Mouse (Mus musculus) erythroblast, embryonic 14.5 days (primary cell): ENCODE measurements around the gene Phc3. TPM values are rescaled to one million over a fixed set of nuclear protein-coding genes. Genes with fewer than 3 reads are reported as not detected.

Source experiments
- H3K27me3 ChIP-seq: 2 replicates; pipeline ENCODE4 v1.6.1; 2012; ENCODE audit warnings: inconsistent platforms; ENCODE audit not compliant: control insufficient read depth
- H3K36me3 ChIP-seq: 2 replicates; pipeline ENCODE4 v1.6.1; 2012; ENCODE audit warnings: mild to moderate bottlenecking, inconsistent platforms; ENCODE audit not compliant: control insufficient read depth
- H3K4me1 ChIP-seq: 2 replicates; pipeline ENCODE4 v1.6.1; 2012; ENCODE audit warnings: inconsistent platforms; ENCODE audit not compliant: control insufficient read depth
- H3K4me3 ChIP-seq: replicated peaks from 2 replicates; pipeline ENCODE3; 2012; ENCODE audit warnings: moderate library complexity, mild to moderate bottlenecking, inconsistent platforms
- H3K9me3 ChIP-seq: 2 replicates; pipeline ENCODE4 v1.6.1; 2012; ENCODE audit warnings: low read length, inconsistent platforms, mixed read lengths; ENCODE audit not compliant: control insufficient read depth
- GATA1 ChIP-seq: IDR thresholded peaks from 2 replicates; pipeline ENCODE4 v1.6.1; 2012; ENCODE audit warnings: low read length, inconsistent platforms, mixed read lengths
- TAL1 ChIP-seq: IDR thresholded peaks from 3 replicates; pipeline ENCODE4 v1.6.1; 2012; ENCODE audit warnings: low read length, inconsistent platforms, mixed read lengths
- polyA plus RNA-seq: library from polyadenylated mRNA; stranded (reverse); fragments of >175 nt; gene quantifications from 2 replicates; pipeline ENCODE4 v1.2.3, GENCODE M21; 2012

The Phc3 gene
- polyA plus RNA-seq: 0.08 and 0.09 TPM in 2 replicates

DNA sequence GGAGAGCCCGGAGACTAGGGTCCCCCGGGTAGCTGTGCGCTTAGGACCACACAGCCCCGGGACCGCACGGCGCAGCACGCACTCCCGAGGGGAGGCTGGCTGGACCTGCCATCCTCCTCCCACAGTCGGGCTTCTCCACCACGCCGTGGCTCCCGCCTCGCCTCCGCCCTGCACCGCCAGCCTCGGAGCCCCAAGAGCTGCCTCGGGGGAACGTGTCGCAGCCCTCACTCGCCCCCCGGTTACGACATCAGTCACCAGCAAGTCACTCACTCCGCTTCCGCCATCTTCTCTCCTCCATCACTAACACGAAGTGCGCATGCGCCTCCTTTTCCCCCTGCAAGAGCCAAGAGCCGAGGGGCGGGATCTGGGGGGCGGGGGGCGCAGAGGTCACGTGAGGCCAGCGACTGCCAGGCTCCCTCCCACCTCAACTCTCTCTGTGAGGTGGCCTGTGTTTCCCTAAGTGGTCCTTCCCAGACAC lies at the start of gene Phc3:
Phc3 (minus strand) TSS at position 312 of the 478 bp plus-strand sequence.
- Histone ChIP-seq H3K27me3 (peaks cover 3% of the 10 kb centered on the region), H3K4me3 (peak within 1 kb of the TSS; percentile 99), H3K36me3 (peaks cover 23% of the 10 kb centered on the region), H3K9me3 (no peaks in the 10 kb centered on the region), H3K4me1 (peaks cover 26% of the 10 kb centered on the region)
- TF ChIP-seq GATA1: no peak
- no peak for TF ChIP-seq TAL1

DNA sequence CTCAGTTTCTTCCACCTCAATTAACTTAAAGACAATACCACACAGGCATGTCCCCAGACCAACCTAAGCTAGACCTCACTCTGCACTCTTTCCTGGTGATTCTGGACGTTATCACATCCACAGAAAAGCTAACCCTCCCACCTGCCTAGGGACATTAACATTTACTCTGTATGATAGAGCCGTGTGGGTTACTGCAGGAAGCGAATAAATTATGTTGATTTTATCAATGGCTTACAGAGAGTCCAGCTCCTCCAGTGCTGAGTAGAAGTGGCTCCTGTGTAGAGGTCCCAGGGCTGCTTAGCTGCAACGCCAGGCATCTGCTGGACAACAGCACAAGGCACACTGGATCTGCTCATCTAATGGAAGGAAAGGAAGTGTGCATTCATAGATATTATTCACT lies 48.4 kb upstream of the Phc3 start:
- Histone ChIP-seq H3K27me3 (no peaks in the 10 kb centered on the region), H3K36me3 (no peaks in the 10 kb centered on the region), H3K4me3 (no peak overlapping the region), H3K9me3 (no peaks in the 10 kb centered on the region), H3K4me1 (no peaks in the 10 kb centered on the region)
- TF ChIP-seq GATA1 (no peak), TAL1 (no peak)

DNA sequence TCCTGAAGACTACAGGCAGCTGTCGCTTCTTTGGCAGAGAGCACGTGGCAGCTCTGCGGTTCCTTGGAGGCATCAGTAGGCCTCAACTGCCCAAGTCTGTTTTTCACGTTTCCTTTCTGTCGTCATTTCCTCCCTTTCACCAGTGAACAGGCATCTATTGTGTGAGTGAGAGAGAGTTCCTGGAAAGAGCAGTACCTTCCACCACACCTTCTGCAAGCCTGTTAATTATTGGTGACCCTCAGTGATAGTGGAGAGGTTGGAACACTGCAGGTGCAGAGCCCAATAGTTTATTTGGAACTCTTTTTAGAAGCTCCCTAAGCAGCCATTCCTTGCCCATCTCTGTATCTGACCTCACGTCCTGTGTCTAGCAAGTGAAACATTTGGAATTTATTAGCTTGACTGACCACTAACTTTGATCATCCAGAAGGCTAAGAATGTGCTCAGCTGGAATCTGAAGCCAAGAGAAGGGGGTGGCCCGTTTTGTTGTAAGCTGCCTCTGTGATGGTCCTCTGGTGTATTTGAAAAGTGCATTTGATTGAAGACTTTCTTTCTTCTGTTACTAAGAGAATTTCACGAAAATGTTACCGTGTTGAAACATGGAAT lies 47.5 kb upstream of the Phc3 start:
- TF ChIP-seq GATA1 (no peak), TAL1 (no peak)
- no peaks in the 10 kb centered on the region for H3K27me3 ChIP-seq
- H3K4me3 ChIP-seq: no peak overlapping the region

DNA sequence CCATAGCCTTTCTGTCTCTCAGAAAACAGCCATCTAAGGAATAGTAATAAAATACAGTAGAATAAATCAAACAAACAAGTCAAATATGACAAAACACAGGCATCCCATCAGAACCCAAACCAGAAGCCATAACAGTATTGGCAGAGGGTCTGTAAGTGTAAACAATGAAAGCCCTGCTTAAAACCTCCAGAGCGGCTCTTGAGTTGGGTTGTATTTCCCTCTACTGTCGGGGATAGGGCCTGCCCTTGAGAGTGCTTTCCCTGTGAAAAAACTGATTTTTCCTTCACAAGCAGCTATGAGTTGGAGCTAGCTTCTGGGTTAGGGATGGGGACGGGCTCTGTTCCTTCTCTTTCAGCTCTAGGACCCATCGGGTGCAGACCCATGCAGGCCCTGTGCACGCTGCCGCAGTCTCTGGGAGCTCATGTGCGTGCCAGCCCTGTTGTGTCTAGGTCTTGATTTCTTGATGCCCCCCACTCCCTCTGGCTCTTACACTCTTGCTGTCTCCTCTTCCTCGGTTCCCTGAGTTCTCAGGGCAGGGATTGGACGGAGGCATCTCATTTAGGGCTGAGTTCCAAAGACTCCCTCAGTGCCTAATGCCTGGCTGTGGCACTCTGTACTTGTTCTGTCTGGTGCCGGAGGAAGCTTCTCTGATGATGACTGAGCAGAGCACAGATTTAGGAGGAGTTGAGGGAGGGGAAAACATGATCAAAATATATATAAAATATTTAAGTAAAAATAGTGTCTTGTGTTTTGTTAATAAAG lies 46.6 kb upstream of the Phc3 start:
- no peaks in the 10 kb centered on the region for H3K9me3 ChIP-seq
- H3K4me1 ChIP-seq: no peaks in the 10 kb centered on the region
- no peak for TF ChIP-seq TAL1
- no peak for TF ChIP-seq GATA1
- H3K36me3 ChIP-seq: no peaks in the 10 kb centered on the region
- H3K4me3 ChIP-seq: no peak overlapping the region
- no peaks in the 10 kb centered on the region for H3K27me3 ChIP-seq

More for the DNA sequence above, 47.5 kb upstream of the Phc3 start:
- no peaks in the 10 kb centered on the region for H3K4me1 ChIP-seq
- no peaks in the 10 kb centered on the region for H3K36me3 ChIP-seq
- H3K9me3 ChIP-seq: no peaks in the 10 kb centered on the region

GRCm38 (mm10) chr3:31014374-31014773 lies 45.2 kb upstream of the Phc3 start:
- Histone ChIP-seq H3K27me3 (no peaks in the 10 kb centered on the region), H3K4me1 (no peaks in the 10 kb centered on the region), H3K9me3 (no peaks in the 10 kb centered on the region), H3K4me3 (no peak overlapping the region), H3K36me3 (no peaks in the 10 kb centered on the region)
- TF ChIP-seq GATA1 (no peak), TAL1 (no peak)

GRCm38 (mm10) chr3:31004320-31005209 lies 35.4 kb upstream of the Phc3 start:
- H3K36me3 ChIP-seq: no peaks in the 10 kb centered on the region
- no peaks in the 10 kb centered on the region for H3K27me3 ChIP-seq
- no peak overlapping the region for H3K4me3 ChIP-seq
- no peak for TF ChIP-seq TAL1
- TF ChIP-seq GATA1: no peak
- no peaks in the 10 kb centered on the region for H3K9me3 ChIP-seq
- peaks cover 5% of the 10 kb centered on the region for H3K4me1 ChIP-seq

DNA sequence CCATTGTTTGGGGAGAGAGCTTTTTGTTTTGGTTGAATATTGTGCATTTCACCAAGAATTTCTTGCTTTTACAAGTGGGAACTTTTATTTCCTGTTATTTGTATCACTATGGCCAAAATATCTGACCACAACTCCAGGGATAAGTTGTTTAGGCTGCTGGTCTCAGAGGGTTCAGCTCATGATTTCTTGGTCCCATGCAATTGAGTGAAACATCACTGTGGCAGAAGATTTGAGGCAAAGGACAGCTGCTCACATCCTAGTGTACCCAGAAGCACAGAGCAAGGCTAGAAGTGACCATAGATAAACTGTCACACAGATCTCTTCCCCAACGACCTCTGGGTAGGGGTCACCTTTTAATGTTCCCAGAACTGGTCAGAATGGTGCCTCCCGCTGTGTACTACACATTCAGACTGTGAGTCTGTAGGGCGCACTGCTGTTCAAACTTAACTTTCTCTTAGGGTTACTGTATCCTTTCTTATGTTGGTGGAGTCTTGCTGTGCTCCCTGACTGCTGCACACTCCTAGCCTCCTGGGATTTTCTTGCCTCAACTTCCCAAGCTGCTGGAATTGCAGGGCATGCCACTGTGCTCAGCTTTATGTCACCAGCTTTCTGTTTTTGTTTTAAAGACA lies 31.9 kb upstream of the Phc3 start:
- H3K9me3 ChIP-seq: no peaks in the 10 kb centered on the region
- H3K4me1 ChIP-seq: peaks cover 15% of the 10 kb centered on the region
- TF ChIP-seq GATA1 (no peak), TAL1 (no peak)
- H3K36me3 ChIP-seq: no peaks in the 10 kb centered on the region
- peaks cover 10% of the 10 kb centered on the region for H3K27me3 ChIP-seq
- no peak overlapping the region for H3K4me3 ChIP-seq

DNA sequence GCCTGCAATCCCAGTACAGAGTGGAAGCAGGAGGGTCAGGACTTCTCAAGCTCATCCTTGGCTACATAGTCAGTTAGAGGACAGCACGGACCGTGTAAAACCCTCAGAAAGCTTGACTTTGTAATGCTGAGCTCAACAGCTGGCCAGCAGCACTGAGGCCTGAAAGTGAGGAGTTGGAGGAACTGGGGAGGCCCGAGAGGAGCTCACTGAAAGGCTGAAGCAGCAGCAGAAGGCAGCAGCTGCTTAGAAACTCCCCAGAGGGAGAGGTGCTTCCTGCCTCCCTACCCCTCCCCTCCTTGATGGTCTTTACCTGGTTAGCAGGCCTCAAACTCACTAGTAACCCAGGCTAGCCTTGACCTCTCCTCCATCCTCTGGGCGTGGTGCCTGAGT lies 30.8 kb upstream of the Phc3 start:
- Histone ChIP-seq H3K9me3 (no peaks in the 10 kb centered on the region), H3K4me3 (no peak overlapping the region), H3K4me1 (peaks cover 24% of the 10 kb centered on the region), H3K36me3 (no peaks in the 10 kb centered on the region), H3K27me3 (peaks cover 12% of the 10 kb centered on the region)
- TF ChIP-seq TAL1 (no peak), GATA1 (no peak)
